Mouse (Mus musculus) mesoderm, embryonic 11.5 days (tissue): Measurements from ENCODE around the gene Naaa.

Experiments used
- DNase-seq: peaks from one replicate; pipeline ENCODE4 v3.0.0-alpha.2; 2012; ENCODE audit warnings: low read depth, low spot score

The Naaa gene

GRCm38 (mm10) chr5:92277437-92278394 lies at the start of gene Naaa:
Gene Naaa (minus strand): TSS chr5:92278170.
- peak; percentile 78 for DNase-seq

DNA sequence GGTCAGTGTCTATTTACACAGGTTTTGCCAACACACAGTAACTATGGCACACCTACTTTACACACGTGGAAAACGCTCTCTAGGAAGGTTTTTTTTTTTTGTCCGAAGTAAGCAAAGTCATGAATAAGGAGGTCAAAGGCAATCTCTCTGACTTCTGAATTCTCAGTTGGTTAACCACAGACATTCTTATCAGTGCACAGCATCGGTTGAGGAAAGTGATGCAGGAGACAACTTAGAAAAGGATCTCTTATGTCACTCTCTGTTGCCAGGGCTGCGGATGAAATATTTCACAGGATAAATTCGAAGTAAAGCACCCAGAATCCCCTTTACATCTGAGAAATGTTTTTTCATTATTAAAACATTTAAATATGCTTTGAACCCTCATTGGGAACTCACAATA lies 49.4 kb upstream of the Naaa start:
- no peak for DNase-seq

DNA sequence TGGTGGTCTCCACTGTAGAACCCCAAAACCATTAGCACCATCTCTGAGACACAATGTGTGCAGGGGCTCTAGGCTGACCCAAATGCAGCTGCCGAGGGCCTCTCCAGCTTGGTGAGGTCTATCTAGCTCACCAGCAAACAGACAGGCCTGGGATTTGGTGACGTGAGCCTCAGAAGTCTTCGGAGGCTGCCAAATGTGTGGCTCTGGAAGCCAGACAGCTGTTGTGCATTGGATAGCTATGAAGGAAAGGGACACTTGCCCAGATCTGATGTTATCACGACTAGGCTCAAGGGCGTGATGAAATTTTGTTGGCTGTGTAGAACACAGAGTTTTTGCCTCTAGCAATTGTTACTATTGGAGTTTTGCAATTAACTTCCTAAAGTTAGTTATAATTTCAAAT lies 45.3 kb upstream of the Naaa start:
- DNase-seq, result no peak

GRCm38 (mm10) chr5:92322612-92323011 lies 44.6 kb upstream of the Naaa start:
- DNase-seq, result no peak

DNA sequence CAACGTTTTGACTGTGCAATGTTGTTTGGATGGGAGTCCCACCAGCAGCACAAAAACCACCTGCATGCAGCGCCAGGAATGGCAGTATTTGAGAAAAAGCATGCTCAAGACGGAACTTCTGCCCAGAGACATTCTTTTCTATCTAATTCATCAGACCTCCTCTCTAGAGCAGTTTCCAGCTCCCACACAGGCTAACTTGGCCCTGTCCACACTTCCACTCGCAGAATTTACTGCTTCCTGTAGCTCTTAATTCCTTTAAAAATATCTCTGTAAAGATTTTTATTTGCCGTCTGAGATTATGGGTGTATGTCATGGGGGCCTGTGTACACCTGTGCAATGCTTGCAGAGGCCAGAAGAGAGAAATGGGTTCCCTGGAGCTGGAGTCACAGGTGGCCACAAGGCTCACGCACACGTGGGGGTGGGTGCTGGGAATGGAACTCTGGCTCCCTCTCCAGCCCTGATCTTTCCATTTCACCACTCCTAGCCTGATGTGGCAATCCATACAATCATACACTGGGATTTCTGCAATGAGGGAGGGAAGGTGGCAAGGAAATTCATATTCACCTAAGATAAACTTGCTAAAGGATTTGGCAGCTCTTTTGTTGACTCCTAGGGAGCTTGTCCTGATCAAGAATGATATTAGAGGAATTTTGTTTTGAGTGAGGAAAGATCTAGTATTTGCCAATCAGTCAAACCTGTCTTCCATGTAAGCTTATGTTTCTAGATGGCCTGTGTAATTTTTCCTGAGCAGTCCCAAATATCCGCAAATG lies 43.8 kb upstream of the Naaa start:
- no peak for DNase-seq

GRCm38 (mm10) chr5:92318596-92318995 lies 40.6 kb upstream of the Naaa start:
- DNase-seq, result no peak

DNA sequence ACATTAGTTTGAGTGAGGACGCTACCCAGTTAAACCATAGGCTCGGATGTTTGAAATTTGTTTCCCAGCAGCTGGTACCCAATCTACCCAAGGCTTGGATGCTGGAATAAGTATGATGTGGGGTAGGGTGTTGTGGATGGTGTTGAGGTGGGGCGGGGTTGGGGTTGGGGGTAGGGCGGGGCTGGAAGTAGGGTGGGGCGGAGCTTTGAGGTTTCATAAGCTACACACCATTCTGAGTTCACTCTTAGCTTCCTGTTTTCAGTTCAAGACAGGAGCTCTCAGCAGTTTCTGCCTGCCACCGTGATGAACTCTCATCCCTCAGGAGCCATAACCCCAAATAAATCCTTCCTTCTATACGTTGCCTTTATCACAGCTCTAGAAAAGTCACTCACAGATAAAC lies 40.1 kb upstream of the Naaa start:
- DNase-seq, result no peak

DNA sequence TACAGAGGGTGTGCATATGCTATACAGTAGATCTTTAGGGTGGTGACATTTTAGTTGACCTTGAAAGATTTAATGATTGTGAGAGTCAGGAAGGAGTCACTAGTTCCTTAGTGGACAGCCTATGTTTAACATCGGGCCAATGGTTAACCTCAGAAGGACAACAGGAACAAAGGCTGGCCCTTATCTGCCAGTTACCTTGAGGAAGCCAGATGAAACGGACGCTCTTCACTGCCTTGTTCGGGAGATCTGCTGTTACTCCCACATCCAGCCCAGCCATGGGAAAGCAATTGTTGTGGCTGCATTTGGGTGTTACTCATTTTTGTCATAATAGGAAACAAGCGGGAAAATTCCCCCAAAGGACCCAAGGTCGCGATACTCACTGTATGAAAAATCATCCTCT lies 35.8 kb upstream of the Naaa start:
- no peak for DNase-seq

- peak; percentile 88 for DNase-seq
These were observed 34.2 kb upstream of the Naaa start for GRCm38 (mm10) chr5:92312046-92312715.

GRCm38 (mm10) chr5:92309681-92310511 lies 31.9 kb upstream of the Naaa start, which contains the start of gene Sdad1:
Gene Sdad1 (minus strand): TSS chr5:92310479.
- peak; percentile 96 for DNase-seq

GRCm38 (mm10) chr5:92304291-92304690 lies 26.3 kb upstream of the Naaa start:
- no peak for DNase-seq

DNA sequence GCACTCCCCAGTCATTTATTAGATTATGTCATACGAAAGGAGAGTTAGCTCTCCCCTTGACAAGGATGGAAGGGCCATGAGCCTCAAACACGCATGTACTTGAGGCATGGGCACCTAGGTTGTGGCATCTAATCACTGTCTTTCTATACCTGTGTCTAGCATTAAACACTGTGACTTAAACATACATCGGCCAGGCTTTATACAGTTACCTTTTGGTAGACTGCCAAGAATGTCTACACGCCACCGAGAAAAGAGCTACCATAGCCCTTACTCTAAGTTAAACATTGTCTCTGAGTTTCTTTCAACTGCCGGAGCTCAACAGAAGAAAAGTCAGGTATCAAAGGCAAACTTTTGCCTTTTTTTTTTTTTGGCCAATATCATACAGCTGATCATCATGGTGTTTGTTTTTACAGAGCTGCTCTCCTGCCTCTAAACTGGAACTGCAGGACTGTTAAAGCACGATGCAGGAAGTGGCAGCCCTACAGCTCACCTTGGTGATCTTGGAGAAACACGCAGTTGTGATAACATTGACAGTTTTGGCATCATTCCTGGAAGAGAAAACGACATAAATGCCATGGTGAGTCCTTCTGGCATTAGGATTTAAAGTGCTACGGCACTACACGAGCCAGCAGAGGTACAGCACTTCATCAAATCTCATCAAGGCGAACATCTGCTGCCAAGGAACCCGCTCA lies 24.3 kb upstream of the Naaa start:
- DNase-seq, result no peak

DNA sequence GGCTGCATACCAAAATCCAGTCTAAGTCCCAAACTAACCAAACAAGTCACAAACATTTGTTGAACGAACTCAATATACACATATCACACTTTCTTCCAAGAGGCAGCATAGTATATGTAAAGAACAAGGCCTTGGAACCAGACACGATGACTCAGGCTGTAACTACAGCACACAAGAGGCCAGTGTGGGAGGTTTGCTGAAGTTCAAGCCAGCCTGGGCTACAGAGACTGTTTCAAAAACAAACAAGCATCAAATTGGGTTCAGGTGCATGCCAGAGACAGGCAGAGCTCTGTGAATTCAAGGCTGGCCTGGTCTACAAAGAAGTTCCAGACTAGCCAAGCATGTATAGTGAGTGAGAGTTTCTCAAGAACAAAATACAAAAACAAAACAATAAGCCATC lies 16.6 kb upstream of the Naaa start:
- no peak for DNase-seq

DNA sequence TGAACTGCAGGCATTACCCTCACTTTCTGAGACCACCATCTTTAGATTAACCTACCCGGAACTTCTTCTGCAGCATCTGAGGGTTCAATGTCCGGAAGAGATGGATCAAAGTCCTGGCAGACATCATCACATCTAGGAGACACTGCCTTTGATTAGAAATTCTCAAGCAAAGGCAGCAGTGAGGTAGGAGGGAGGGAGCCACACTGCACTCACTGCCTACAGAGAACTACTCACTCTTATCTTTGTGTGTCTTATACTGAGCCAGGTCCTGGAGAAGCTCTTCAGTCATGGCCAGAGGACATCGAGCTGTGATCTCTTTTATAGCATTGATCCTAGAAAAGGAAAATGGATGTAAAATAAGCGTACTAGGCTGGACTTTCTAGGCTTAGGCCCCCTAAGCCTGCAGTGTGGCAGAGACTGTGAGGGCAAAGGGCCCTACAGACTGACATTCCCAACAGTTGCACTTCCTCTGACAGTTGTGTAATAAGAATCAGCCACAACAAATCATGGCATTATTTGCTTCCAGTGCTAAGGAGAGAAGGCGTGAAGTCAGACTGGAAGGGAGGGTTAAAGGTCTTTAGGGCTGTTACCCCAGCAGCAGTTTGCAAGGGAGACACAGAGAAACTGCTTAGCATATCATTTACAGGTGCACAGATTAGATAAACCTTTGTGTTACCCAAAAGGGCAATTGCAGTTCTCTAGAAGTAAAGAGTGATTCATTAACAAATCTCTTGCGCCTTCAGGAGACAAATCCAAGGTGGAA lies 13.9 kb upstream of the Naaa start:
- no peak for DNase-seq

DNA sequence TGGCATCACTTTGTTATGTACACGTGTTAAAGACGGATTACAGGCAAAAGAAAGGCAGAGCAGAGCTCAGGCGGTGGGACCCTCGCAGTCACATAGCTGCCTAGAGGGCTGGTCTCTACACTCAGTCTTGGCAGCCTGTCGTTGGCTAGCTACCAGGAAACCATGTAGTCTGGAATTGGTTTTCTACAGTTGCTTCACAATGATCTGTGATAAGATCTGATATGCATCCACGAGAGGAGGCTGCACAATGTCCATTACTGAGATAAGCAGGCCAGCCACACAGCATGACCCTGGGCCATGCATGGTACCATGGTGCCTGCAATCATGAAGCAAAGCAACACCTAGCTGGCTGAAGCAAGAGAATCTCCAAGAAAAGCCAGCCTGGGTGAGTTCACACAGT lies 9.9 kb upstream of the Naaa start:
- no peak for DNase-seq

- DNase-seq, result no peak
These were observed 5.1 kb upstream of the Naaa start for GRCm38 (mm10) chr5:92283107-92283506.

DNA sequence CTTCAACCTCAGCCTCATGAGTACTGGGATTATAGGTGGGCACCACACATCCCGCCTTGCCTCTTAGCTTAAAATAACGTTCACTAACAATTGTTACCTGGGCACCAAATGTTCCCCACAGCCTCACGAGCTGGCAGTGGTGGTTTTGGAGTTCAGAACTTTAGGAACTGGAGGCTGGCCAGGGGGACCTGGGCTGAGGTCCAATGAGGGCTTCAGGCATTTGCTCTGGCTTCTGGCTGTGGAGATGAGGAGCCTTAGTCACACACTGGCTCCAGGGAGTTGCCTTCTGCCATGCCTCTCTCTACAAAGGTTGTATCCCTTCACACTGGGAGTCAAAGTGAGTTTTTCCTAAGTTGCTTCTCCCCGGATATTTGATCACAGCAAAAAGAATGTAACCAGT lies 4.6 kb upstream of the Naaa start:
- DNase-seq, result no peak

GRCm38 (mm10) chr5:92278942-92279537 lies 1.1 kb upstream of the Naaa start:
- no peak for DNase-seq

DNA sequence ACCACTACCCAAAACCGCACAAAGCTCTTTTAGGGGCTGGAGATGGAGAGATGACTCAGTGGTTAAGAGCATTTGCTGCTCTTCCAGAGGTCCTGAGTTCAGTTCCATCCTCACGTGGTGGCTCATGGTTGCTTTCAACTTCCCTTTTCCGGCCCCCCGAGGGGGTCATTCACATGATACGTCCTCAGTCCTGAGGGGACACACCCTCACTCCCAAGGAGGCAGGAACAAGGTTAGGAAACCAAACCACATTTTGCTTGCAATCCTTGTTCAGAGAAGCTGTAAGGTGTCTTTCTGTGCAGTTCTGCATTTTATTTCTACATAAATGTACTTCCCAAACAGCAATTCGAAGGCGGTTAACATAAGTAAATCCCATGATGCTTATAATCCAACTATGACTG lies 7.5 kb downstream of the Naaa start:
- no peak for DNase-seq
